Mouse (Mus musculus): Measurements from ENCODE around the gene Efcab5.

DNA sequence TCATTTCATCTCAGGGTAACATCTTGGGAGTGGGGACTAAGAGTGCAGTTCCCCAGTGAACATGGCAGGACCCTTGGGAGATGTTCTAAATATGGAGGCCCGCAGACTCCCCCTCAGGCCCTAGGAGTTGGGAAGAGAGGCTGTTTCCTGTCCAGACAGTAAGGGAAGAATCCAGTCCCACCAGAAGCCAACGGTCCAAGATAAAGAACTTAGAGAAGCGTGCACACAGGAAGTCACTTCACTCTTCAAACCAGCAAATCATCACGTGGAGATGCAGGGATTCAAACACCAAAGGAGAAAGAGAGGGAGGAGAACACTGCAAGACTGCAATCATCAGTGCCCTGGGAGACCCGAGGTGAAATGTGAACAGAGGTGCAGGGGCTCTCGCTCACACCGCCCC lies 91.8 kb downstream of the Efcab5 start:
- no peak for TF ChIP-seq CTCF (IDR thresholded peaks at IDR 0.05; ENCODE audit: low read depth, low read length)
- no peak for TF ChIP-seq GATA2 (IDR thresholded peaks at IDR 0.05; ENCODE audit: borderline replicate concordance, low read depth, low read length)
- no peak for TF ChIP-seq TAL1 (conservative IDR thresholded peaks at IDR 0.05; ENCODE audit: low read depth, low read length)
